Mouse (Mus musculus): ENCODE data around the gene Rnf43.

- no peak for TF ChIP-seq CTCF (IDR thresholded peaks at IDR 0.05; ENCODE audit: control insufficient read depth, insufficient read depth, insufficient read length)
- no peak for TF ChIP-seq CEBPB (IDR thresholded peaks at IDR 0.05; ENCODE audit: low read depth)
These were observed 18.3 kb downstream of the Rnf43 start for GRCm38 (mm10) chr11:87680786-87681185.

Data from C2C12 (cell line).